Mouse (Mus musculus) layer of hippocampus, adult 11-12 months (tissue): ENCODE data around the gene Lamc1.

Experiments used
- DNase-seq: peaks from one replicate; pipeline ENCODE4 v3.0.0; 2022; ENCODE audit warnings: low spot score

The Lamc1 gene

GRCm38 (mm10) chr1:153265066-153265465, 67.5 kb downstream of the Lamc1 start:
- DNase-seq = no peak

- DNase-seq = no peak
These were observed 72.8 kb downstream of the Lamc1 start for GRCm38 (mm10) chr1:153259752-153260300.

GRCm38 (mm10) chr1:153252540-153253210, 79.9 kb downstream of the Lamc1 start:
- DNase-seq = no peak

GRCm38 (mm10) chr1:153251590-153252206, 80.9 kb downstream of the Lamc1 start:
- DNase-seq = no peak

GRCm38 (mm10) chr1:153241346-153241745, 91.2 kb downstream of the Lamc1 start:
- DNase-seq = no peak

- DNase-seq = no peak
These were observed 97.0 kb downstream of the Lamc1 start for GRCm38 (mm10) chr1:153235576-153235975.

- DNase-seq = no peak
These were observed 100.9 kb downstream of the Lamc1 start for GRCm38 (mm10) chr1:153231681-153232080.

GRCm38 (mm10) chr1:153227916-153228315, 104.7 kb downstream of the Lamc1 start:
- no peak for DNase-seq

GRCm38 (mm10) chr1:153227096-153227495, 105.5 kb downstream of the Lamc1 start:
- DNase-seq = no peak

GRCm38 (mm10) chr1:153225786-153226725, 106.5 kb downstream of the Lamc1 start:
- DNase-seq = peak; percentile 46

- no peak for DNase-seq
These were observed 108.3 kb downstream of the Lamc1 start for GRCm38 (mm10) chr1:153224331-153224730.

GRCm38 (mm10) chr1:153219376-153219775, 113.2 kb downstream of the Lamc1 start:
- no peak for DNase-seq

GRCm38 (mm10) chr1:153216516-153216915, 116.1 kb downstream of the Lamc1 start:
- no peak for DNase-seq

- DNase-seq = no peak
These were observed 116.9 kb downstream of the Lamc1 start for GRCm38 (mm10) chr1:153215676-153216075.

- DNase-seq = no peak
These were observed 121.6 kb downstream of the Lamc1 start for GRCm38 (mm10) chr1:153210992-153211391.

GRCm38 (mm10) chr1:153210198-153210597, 122.4 kb downstream of the Lamc1 start:
- DNase-seq = no peak

GRCm38 (mm10) chr1:153202195-153202594, 130.4 kb downstream of the Lamc1 start:
- DNase-seq = no peak

- no peak for DNase-seq
These were observed 131.1 kb downstream of the Lamc1 start for GRCm38 (mm10) chr1:153201448-153201847.

GRCm38 (mm10) chr1:153197316-153197850, 135.2 kb downstream of the Lamc1 start:
- DNase-seq = no peak

- DNase-seq = no peak
These were observed 139.6 kb downstream of the Lamc1 start for GRCm38 (mm10) chr1:153192945-153193344.

- no peak for DNase-seq
These were observed 140.2 kb downstream of the Lamc1 start for GRCm38 (mm10) chr1:153192379-153192778.

GRCm38 (mm10) chr1:153191943-153192329, 140.7 kb downstream of the Lamc1 start:
- DNase-seq = peak; percentile 54
